Mouse (Mus musculus) urinary bladder, postnatal 4 days (tissue): ENCODE data around the gene Usp54.

Experiments used
- DNase-seq, 2 experiments: peaks; one replicate each; pipeline ENCODE4 v3.0.0; 2021 to 2022; ENCODE audit warnings: low spot score in 2 of 2

The Usp54 gene

GRCm38 (mm10) chr14:20640644-20641437 lies at the start of gene Usp54:
Gene Usp54, minus strand, starts transcription at chr14:20641063.
- peak; percentile 94 to 98 for DNase-seq

- DNase-seq = no peak
Observed at GRCm38 (mm10) chr14:20689009-20689408, 48.1 kb upstream of the Usp54 start.

DNA sequence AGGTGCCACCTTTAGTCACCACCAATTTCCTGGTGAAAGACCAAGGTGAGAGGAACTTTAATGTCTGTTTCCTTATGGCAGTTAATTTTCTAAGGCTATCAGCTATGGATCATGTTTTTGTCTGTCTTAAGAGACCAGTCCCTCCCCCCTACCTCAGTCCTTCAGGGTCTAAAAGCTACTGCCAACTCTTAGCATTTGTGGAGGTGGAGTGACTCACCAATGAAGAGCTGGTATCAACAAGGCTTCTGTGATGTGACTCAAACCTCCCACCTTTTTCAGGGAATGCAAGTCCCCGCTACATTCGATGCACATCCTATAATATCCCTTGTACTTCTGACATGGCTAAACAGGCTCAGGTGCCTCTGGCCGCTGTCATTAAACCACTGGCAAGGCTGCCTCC lies 45.7 kb upstream of the Usp54 start:
- DNase-seq = no peak

DNA sequence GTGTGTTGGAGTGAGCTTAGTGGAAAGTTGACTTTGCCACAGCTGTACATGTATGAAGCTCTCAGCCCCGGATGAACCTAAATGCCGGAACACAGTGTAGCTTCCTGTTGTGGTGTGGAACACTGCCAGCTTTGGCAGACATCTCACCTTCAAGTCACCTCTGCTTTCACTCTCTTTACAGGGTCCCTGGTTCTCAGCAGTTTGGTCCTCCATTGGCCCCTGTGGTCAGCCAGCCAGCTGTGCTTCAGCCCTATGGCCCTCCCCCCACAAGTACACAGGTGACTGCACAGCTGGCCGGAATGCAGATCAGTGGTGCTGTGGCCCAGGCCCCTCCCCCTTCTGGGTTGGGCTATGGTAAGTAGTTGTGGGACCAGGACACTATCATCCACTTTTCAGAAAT lies 41.6 kb upstream of the Usp54 start:
- no peak for DNase-seq

DNA sequence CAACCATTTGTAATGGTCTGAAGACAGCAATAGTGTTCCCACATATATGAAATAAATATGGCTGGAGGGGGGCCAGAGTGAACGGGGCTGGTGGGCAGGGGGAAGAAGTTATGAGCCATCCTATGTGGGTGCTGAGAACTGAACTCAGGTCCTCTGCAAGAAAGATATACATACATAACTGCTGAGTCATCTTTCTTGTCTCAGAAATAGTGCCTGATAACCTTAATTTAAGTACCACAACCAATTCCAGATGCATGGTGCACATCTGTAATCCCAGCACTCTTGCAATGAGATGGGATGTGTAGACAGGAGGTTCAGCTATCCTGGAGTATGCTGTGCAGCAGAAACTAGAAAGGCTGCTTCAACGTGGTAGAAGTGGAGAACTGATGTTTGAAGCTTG lies 40.9 kb upstream of the Usp54 start:
- no peak for DNase-seq

DNA sequence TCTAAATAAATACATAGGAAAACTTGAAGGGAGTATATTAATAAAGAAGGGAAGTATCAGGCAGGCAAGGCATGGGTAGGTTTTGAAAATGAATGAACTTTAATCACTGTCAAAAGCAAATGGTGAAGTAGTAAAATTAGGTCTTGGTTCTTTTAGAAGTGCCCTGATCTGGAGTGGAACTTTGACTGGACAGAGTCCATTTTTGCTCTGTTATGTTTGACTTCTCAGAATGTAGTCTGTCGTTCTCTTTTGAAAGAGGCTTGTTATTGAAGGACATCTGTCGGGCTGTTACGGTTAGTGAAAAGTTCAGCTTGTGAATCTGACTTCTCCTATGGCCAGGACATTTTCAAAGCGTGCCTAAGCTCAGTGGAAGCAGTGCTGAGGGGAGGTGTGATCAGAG lies 37.0 kb upstream of the Usp54 start:
- no peak for DNase-seq

DNA sequence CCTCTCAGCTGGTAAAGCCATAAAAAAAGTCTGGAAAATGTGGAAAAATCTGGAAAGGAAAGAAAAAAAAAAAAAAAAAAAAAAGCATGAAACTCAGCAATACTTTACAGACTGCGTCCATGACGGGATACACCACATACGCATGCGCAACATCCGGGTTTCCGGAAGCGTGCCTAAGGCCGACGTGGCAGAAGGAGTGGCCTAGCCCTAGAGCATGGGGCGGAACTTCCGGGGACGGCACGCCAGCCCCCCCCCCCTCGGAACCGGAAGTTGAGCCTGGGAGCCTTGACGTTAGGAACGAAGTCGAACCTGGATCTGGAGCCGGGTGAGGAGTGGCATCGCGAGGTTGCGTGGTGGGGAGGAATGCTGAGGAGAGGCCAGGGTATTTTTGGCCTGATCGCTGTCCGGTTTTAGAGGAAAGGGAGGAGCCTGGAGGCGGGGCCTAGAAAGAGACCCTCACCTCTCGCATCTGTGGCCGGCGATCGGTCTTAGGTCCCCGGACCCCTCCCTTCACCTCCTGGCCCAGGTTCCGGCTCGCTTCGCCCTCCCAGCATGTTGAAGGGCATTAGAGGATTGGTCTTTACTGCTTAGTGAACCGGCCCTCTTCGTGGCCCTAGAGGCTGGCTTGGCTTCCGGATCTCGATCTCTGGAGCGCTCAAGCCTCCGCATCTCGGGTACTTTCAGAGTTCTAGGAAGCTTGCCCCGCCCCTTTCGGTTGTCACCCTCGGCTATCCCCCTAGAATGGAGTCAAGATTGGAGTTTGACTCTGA lies 33.4 kb upstream of the Usp54 start, which contains the start of gene Sec24c:
Gene Sec24c (plus strand): TSS at position 245 of the 770 bp plus-strand sequence.
- peak; percentile 97 to 99 for DNase-seq

- DNase-seq = no peak
Observed at GRCm38 (mm10) chr14:20673735-20674063, 32.8 kb upstream of the Usp54 start.

- no peak for DNase-seq
Observed at GRCm38 (mm10) chr14:20672990-20673389, 32.1 kb upstream of the Usp54 start.

- DNase-seq = no peak
Observed at GRCm38 (mm10) chr14:20668154-20668810, 27.4 kb upstream of the Usp54 start, which contains the start of gene Synpo2l. Gene Synpo2l, minus strand, starts transcription at chr14:20668354.

- no peak for DNase-seq
Observed at GRCm38 (mm10) chr14:20667469-20667868, 26.6 kb upstream of the Usp54 start.

DNA sequence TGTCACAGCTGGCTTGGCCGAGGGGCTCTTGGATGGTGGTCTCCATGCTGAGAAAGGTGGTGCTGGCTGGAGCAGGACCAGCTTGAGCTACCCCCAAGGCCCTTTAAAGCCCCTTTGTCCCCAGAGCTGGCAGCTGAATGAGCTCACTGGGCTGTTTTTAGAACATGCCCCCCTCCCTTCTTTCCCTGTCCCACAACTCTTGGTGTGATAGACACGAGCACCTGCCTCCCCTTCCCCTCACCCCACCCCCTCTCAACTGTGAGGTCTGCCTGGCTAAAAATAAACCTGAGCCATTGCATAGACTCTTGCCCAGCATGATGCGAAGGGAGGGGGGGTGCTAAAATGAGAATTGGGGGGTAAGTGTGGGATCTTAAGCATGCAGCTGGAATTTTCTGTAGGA lies 23.6 kb upstream of the Usp54 start:
- DNase-seq = no peak

GRCm38 (mm10) chr14:20663601-20664000 lies 22.7 kb upstream of the Usp54 start:
- no peak for DNase-seq

GRCm38 (mm10) chr14:20662740-20663139 lies 21.9 kb upstream of the Usp54 start:
- no peak for DNase-seq

- no peak for DNase-seq
Observed at GRCm38 (mm10) chr14:20661661-20662331, 20.9 kb upstream of the Usp54 start.

DNA sequence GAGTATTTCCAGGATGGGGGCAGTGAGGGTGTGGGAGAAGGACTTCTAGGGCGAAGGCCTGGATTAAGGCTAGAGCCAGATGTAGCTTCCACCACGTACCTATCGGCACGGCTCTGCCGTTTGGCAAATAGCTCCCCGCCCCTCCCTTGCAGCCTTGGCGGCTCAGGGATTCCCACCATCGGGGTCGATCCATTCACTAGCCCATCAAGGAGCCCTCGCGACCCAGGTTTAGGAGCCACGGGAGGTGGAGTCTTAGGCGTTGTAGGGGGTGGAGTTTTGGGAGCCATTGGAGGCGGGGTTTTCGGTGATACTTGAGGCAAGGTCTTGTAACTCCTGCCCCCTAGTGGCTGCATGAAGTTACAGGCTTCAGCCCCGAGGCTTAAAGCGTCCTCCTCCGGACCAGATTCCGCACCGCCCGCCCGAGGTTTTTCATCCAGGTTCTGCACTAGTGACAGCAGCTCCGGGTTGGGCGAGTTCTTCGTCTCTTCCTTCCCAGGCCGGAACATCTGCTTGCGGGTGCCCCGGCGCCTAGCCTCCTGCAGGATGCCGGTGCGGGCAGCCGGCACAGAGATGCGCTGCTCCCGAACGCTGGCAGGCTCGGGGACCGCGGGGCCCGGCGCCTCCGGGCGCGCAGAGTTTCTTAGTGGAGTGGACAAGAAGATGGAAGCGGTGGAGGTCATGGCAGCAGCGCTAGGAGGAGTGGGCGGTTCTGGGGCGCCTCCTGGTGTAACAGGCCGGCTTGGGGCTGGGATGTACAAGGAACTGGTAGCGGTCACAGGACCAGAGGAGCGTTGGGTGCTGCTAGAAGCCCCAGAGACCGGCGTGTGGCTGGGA lies 20.2 kb upstream of the Usp54 start:
- DNase-seq = peak; percentile 89 to 93

DNA sequence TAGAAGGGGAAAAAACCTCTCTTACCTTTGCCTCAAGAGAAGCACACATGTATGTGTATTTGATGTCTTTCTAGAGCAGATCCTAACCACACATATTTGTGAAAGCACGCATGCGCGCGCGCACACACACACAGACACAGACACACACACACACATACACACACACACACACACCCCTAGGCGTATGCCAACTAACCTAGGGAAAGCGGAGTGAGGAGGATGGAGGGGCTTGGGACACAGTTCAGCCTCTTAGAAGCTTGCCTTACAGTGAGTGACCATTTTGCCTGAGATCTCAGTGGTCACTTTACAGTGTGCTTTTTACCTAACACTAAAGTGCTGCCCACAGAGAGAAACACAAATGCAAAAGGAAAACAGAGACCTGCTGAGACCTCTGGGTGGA lies 18.8 kb upstream of the Usp54 start:
- no peak for DNase-seq

DNA sequence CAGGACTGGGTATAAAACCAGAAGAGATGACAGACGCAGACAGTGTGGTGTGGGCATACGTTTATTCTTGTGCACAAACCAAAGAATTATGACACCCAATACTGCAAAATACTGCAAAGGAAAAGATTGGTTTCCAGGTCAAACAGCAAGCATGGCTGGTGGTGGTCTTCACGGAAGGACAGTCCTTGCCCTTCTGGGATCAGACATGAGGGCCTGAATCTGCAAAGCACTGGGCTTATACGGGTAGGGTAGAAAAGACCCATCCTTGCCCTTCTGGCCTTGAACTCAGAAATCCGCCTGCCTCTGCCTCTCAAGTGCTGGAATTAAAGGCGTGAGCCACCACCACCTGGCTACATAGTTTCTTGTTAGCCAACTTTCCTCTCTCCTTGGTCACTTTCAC lies 18.0 kb upstream of the Usp54 start:
- DNase-seq = no peak

- DNase-seq = no peak
Observed at GRCm38 (mm10) chr14:20658326-20658725, 17.5 kb upstream of the Usp54 start.

DNA sequence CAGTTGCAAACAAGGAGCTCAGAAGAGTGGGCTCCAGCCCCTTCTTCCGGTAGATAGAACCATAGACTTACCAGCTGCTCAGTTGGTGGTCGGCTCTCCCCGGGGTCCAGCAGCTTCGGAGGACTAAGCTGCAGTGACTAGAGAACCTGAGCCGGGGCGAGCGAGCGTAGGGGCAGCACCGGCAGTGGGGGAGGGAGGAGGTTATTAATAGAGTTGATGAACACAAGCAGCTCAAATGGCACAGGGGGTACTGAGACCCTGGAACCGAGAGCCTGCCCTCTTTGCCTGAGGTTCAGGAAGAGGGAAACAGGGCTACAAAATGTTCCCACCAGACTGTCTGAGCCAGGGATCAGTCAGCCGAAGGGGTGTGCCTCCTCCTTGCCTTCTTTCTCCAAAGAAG lies 15.5 kb upstream of the Usp54 start, which contains the start of gene Myoz1:
Gene Myoz1 (minus strand): TSS at position 180 of the 400 bp plus-strand sequence.
- DNase-seq = no peak

- DNase-seq = peak in 1 of 2 experiments; percentile 54
Observed at GRCm38 (mm10) chr14:20655731-20656130, 14.9 kb upstream of the Usp54 start.
